Mouse (Mus musculus): Measurements from ENCODE around the gene Agrn.

GRCm38 (mm10) chr4:156166477-156166876 is 30.8 kb downstream of the Agrn start:
- TF ChIP-seq CTCF (IDR thresholded peaks at IDR 0.05; ENCODE audit: extremely low read depth, insufficient read depth, insufficient read length, insufficient replicate concordance) (no peak), POLR2A (IDR thresholded peaks at IDR 0.05; ENCODE audit: low read depth, low read length) (no peak)
